Mouse (Mus musculus): ENCODE results near the gene Adsl. TPM values are rescaled to one million over a fixed set of nuclear protein-coding genes. Genes with fewer than 3 reads are reported as not detected.

The Adsl gene
- total RNA-seq, 2 experiments from 2014 or later, result 24.2 to 28.0 TPM

GRCm38 (mm10) chr15:81016488-81016887 is 68.2 kb downstream of the Adsl start:
- TF ChIP-seq CTCF (conservative IDR thresholded peaks at IDR 0.05), result no peak
- DNase-seq (ENCODE audit: low spot score in 2 of 2), result no peak
- Histone ChIP-seq H3K27ac (peak overlapping the region; percentile 76), H3K4me3 (no peak overlapping the region)

DNA sequence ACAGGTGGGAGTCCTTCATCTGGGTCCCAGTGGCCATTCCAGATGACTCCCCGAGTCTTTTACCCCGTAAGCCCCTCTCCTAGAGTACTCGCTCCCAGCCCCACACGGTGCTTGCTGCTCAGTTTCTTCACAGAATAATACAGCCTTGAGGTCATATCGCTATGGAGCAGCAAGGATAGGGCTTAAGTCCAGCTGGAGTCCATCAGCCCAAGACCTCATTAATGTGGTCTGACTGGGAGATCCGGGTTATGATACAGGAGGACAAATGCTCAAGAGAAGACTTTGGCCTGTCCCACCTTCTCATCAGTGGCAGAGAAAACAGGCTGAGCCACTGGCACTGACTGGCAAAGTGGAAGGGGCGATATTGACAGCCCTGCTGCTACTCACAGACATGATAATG is 69.0 kb downstream of the Adsl start:
- no peak overlapping the region for H3K27ac ChIP-seq
- no peak for DNase-seq (ENCODE audit: low spot score in 2 of 2)
- no peak for TF ChIP-seq CTCF (conservative IDR thresholded peaks at IDR 0.05)
- H3K4me3 ChIP-seq, result no peak overlapping the region

Small RNA genes lying within 50 kb of the gene (microRNA-seq; reads per million reads assigned to microRNA genes)
- gene Mir5113, result 8.3 to 15.3 reads per million in 2 experiments

Other genes with a start within 250 kb of the Adsl start
- gene Tnrc6b, start 237.2 kb upstream of the Adsl start, total RNA-seq (2021), result 100 to 1,000 TPM; 127 to 133 TPM
- 10 to 100 TPM; 83.0 to 89.2 TPM for gene Sgsm3, start 29.3 kb downstream of the Adsl start, total RNA-seq (2021)
- 100 to 1,000 TPM; 109 to 115 TPM for gene Mrtfa, start 242.3 kb downstream of the Adsl start, total RNA-seq (2021)

Measured in layer of hippocampus, adult 2 months (tissue).